Mouse (Mus musculus) cerebral cortex, adult 2 months (tissue): ENCODE results near the gene Uba5.

Experiments
- WGBS: fragments of 180-500 bp; shearing (Covaris S2); methylation state at CpG from one replicate; pipeline ENCODE4 v1.1.7; 2018; 5-methylcytosine and 5-hydroxymethylcytosine counted together

The Uba5 gene

DNA sequence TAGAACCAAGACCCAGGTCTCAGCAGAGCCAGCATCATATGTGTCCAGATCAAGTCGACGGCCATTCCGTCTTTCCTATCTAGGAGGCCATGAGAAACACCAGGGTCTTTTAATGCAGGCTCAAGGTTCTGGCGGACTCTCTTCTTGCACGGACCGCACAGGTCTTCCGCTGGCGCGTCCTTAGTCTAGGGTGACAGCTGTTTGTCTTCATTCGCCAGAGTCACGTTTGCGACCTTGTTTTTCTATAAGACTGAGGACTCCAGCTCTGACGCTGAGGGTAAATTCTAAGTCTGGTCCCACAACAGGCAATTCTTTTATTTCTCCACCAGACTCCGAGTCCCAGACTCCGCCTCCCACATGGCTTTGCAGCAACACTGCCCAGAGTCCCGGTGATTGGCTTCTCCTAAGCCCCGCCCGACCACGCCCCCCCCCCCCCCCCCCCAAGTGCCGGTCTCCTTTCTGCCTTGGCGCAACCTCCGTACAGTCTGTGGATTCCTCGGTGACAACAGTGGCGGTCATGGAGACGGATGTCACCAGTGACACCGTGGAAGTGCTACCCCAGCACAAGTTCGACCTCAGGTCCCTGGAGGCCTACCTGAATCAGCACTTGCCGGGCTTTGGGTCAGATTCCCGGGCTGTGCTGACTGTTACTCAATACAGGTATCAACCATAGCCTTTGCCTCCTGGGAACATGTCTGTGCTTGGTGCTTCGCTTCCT lies 469 bp upstream of the Uba5 start, which contains the start of gene Acad11:
Gene Acad11 (plus strand): TSS at position 134 of the 718 bp plus-strand sequence.
- WGBS = under 1% methylated on average over 29 of the region's 30 CpGs

- 93% methylated on average over 6 of the region's 6 CpGs for WGBS
These were observed 11.9 kb downstream of the Uba5 start for GRCm38 (mm10) chr9:104051028-104051427.

- 92% methylated on average over 4 of the region's 4 CpGs for WGBS
These were observed 19.3 kb downstream of the Uba5 start for GRCm38 (mm10) chr9:104043676-104044075.

DNA sequence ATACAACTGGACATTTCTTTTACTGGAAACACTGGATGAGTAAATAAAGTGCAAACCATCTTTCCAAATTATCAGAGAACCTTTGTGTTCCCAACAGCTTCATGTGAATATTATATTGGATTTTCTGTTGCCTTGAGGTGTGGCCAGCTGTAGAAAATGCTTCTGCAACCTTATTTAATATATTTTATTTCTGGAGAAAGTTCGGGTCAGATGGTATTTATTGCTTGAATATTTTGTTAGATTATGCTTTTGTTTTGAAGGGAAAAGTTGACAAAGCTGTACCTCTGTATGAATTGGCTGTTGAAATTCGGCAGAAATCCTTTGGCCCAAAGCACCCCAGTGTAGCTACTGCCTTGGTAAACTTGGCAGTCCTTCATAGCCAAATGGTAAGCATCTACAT lies 22.6 kb downstream of the Uba5 start, which contains the start of gene Gm28305:
Gene Gm28305 (plus strand): TSS at position 301 of the 400 bp plus-strand sequence.
- WGBS = 77% methylated on average over 2 of the region's 2 CpGs

- 80% methylated on average over 4 of the region's 4 CpGs for WGBS
These were observed 23.2 kb downstream of the Uba5 start for GRCm38 (mm10) chr9:104039742-104040141.

DNA sequence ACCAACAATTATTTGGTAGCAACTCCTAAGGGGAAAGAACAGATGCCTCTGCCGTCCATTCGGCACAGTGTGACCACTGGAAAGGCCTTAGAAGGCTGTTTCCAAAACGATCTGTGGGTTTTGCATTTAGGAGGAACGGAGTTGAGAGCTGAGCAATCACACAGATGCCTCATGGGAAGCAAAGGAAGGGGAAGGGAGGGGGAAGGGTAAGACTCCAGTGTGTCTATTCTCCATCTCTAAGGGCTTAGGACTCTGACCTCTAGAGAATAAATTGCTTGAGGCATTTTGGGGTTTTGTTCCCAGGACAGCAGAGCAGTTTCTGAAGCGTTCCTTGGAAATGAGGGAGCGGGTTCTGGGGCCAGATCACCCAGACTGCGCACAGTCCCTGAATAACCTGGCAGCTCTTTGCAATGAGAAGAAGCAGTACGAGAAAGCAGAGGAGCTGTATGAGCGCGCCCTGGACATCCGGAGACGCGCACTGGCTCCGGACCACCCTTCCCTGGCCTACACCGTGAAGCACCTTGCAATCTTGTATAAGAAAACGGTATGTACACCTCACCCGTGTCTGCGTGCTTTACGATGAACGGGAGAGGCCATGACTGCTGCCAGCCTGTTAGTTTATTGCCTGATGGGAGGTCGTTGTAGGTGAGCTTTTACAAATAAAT lies 23.8 kb downstream of the Uba5 start:
- WGBS = 90% methylated on average over 21 of the region's 21 CpGs

- WGBS = 93% methylated on average over 13 of the region's 13 CpGs
These were observed 24.7 kb downstream of the Uba5 start for GRCm38 (mm10) chr9:104038266-104038665.

GRCm38 (mm10) chr9:104035261-104036015 lies 27.5 kb downstream of the Uba5 start:
- WGBS = 52% methylated on average over 24 of the region's 24 CpGs

- WGBS = 88% methylated on average over 6 of the region's 6 CpGs
These were observed 28.2 kb downstream of the Uba5 start for GRCm38 (mm10) chr9:104034718-104035117.

GRCm38 (mm10) chr9:104034231-104034630 lies 28.7 kb downstream of the Uba5 start:
- 93% methylated on average over 8 of the region's 8 CpGs for WGBS

DNA sequence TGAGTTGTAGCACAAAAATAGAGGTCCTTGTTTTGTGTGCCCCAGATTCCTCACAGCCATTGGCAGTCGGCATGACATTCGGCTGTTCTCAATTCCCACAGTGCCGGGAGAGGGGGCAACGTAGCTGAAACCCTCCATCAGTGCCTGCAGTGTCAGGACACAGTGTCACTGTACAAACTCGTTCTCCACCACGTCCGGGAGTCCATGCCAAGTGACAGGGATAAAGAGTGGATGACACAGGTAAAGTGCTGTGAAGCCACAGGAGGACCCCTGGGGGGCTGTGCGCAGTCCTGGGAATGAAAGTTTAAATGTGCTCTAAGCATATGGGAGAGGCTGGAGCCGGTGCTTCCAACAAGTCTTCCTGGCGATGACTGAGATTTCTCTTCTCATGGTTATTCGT lies 33.1 kb downstream of the Uba5 start:
- WGBS = 86% methylated on average over 11 of the region's 11 CpGs

- 94% methylated on average over 8 of the region's 8 CpGs for WGBS
These were observed 35.7 kb downstream of the Uba5 start for GRCm38 (mm10) chr9:104027186-104027585.

DNA sequence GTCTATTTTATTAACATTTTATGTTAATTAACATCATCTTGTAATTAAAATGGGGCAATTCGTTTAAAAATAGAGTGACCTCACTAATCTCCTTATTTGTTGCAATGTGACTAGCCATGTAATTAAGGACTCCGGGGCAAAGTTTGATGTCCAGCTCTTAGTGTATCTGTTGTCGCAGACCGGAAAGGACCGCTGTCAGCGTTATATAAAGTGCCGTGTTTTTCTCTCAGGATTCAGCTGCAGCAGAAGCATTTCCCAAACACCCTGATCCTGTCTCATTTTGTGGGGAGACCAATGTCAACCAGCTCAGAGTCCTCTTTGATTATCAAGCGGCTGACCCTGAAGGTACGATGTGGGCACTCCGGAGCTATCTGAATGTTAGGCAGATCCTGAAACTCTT lies 41.9 kb downstream of the Uba5 start:
- WGBS = 90% methylated on average over 10 of the region's 10 CpGs

DNA sequence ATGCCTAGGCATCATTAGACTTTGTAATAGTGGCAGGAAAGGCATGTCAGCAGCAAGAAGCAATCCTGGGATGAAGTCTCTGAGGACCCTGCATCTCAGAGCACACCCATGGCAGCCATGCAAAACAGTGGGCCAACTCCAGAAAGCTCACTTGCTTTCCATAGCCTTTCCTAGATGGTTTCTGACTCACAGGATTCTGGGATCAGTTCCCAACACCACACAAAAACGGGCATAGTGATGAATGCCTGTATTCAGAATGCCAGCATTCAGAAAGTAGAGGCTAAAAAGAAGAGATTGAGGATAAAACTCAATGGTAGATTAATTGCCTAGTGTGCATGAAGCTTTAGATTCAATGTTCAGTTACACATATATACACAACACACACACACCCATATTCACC lies 48.4 kb downstream of the Uba5 start:
- 24% methylated on average over 1 of the region's 1 CpGs for WGBS

GRCm38 (mm10) chr9:104002913-104003330 lies 60.0 kb downstream of the Uba5 start:
- WGBS = under 1% methylated on average over 37 of the region's 37 CpGs

DNA sequence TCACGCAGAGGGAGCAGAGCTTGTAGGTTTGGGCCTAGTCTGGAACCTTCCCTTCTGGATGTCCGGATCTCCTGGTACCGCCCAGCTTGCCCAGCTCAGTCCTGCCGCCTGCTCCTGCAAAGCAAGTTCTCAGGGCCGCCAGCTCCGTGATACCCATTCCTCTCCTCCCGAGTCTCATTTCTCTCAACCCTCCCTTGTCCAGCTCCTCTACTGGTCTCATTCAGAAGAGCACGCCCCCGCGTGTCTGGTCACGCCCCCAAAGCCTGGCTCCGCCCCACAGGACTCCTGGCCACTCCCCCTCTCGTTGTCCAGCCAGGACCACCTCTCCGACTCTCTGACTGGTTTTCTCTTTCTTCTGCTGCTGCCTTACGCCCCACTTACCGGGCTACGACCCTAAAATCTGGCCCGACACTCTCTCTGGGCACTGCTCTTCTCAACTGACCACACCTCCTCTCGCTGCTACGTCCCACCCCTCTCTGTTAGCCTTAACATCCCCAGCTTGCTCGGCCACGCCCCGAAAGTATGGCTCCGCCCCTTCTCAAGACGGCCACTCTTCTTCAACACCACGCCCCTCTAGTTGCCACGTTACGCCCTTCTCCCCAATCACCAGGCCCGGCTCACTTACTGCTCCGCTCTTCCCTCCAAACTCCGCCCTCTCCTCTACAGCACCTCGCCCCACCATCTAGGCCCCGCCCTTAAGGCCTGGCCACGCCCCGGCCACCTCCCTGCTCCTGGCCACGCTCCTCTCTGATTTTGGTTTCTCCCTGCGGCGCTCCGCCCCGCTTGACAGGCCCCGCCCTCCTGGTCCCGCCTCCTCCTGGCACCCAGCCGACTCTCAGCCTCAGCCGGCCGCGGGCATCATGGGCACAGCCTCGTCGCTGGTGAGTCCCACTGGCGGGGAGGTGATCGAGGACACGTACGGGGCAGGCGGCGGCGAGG lies 60.7 kb downstream of the Uba5 start, which contains the start of gene Nphp3:
Gene Nphp3 (plus strand): TSS at position 624 of the 939 bp plus-strand sequence.
- under 1% methylated on average over 55 of the region's 55 CpGs for WGBS

DNA sequence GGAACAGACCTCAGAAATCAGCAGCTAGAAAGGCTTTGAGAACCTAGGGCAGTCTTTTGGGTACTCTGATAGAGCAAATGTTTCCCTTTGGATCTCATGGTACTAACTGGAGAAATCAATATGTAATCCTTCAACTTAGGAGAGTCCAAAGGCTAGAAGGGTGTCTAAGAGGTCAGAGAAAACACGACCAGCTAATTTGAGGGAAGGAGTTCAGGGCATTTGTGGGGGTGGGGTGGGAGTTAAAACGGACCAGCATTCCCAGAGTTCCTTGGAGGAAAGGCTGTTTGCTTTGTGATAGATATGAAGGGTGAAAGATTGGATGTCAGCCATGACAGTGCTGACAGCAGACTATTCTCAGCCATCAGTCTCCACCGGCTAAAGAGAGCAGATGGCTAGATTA lies 62.3 kb downstream of the Uba5 start:
- WGBS = 61% methylated on average over 3 of the region's 3 CpGs
